In genomic region chr4:123183239-123184056, GRCm38 (mm10) we compare ENCODE assay signal across 9 mouse cellular contexts. TPM values are rescaled to one million over a fixed set of nuclear protein-coding genes. Genes with fewer than 3 reads are reported as not detected.
A peak's percentile ranks its signal among the peaks of the same experiment; 100 is the strongest.
DNase-seq lines count a peak whose midpoint lies in the region; ATAC-seq lines count a peak whose summit lies in the region.
"Had no signal": no experiment of that assay in that cellular context is flagged by ENCODE, and none has a peak within 500 bp of the region (broad histone marks: within the 10 kb centered on the region; RNA-seq: fewer than 3 reads in every experiment).

No protein-coding gene starts in this region.

- peak; percentile 69 for DNase-seq in CD4-positive helper T cell, adult 2 months (ENCODE audit: low read depth, low spot score)
- DNase-seq in c-Kit-positive CD71-positive TER-119-positive erythroid progenitor cells, embryonic 14.5 days (ENCODE audit: low spot score): peak; percentile 40
- DNase-seq in forebrain, embryonic 14.5 days (ENCODE audit: low spot score): peak; percentile 93
- peak; percentile 78 to 80 for DNase-seq in heart, postnatal 10 days
- DNase-seq in kidney, postnatal 25 days: peak; percentile 68 to 85
- peak; percentile 54 for DNase-seq in naive thymus-derived CD4-positive, alpha-beta T cell, adult 2 months (ENCODE audit: low read depth)
- peak; percentile 40 to 43 for DNase-seq in spleen, postnatal 36 days (ENCODE audit: low spot score in 2 of 2)

- intact Hi-C loops in heart, postnatal 10 days (cut with DNase I): no loop called here

- ATAC-seq in forebrain, embryonic 14.5 days: peak; percentile 93
- ATAC-seq in liver, embryonic 12.5 days: peak; percentile 83

- peak overlapping the region; percentile 74 for H3K4me2 ChIP-seq in forebrain, embryonic 14.5 days (ENCODE audit: low read length)
- H3K4me2 ChIP-seq in liver, embryonic 12.5 days: peak overlapping the region; percentile 61

- peak overlapping the region; percentile 46 for H3K4me3 ChIP-seq in forebrain, embryonic 14.5 days (ENCODE audit: low read depth, low read length)
- H3K4me3 ChIP-seq in liver, embryonic 12.5 days: peak overlapping the region; percentile 41

- H3K9me3 ChIP-seq in forebrain, embryonic 14.5 days (replicated peaks; ENCODE audit: control insufficient read depth, low read length): no peaks in the 10 kb centered on the region
- H3K9me3 ChIP-seq in liver, embryonic 12.5 days (replicated peaks): no peaks in the 10 kb centered on the region

- peak overlapping the region; percentile 64 for H3K9ac ChIP-seq in forebrain, embryonic 14.5 days (ENCODE audit: low read length)
- H3K9ac ChIP-seq in liver, embryonic 12.5 days: no peak overlapping the region

- H3K27ac ChIP-seq in forebrain, embryonic 14.5 days (ENCODE audit: low read depth, low read length): peak overlapping the region; percentile 39; the same call in 1 of the 2 replicates
- no peak overlapping the region for H3K27ac ChIP-seq in liver, embryonic 12.5 days

- H3K36me3 ChIP-seq in forebrain, embryonic 14.5 days (ENCODE audit: control insufficient read depth, insufficient read depth, low read length): no peaks in the 10 kb centered on the region
- no peaks in the 10 kb centered on the region for H3K36me3 ChIP-seq in liver, embryonic 12.5 days

- WGBS in forebrain, embryonic 14.5 days: 12% methylated on average over 44 of the region's 44 CpGs
- WGBS in liver, embryonic 12.5 days (ENCODE audit: insufficient replicate concordance): 10% methylated on average over 43 of the region's 44 CpGs

- peaks cover 11% of the 10 kb centered on the region; the same call in 1 of the 2 replicates for H3K4me1 ChIP-seq in forebrain, embryonic 14.5 days (ENCODE audit: control insufficient read depth, insufficient read depth, low read length)
- H3K4me1 ChIP-seq in liver, embryonic 12.5 days: peaks cover 7% of the 10 kb centered on the region

- peaks cover 22% of the 10 kb centered on the region for H3K27me3 ChIP-seq in forebrain, embryonic 14.5 days (replicated peaks; ENCODE audit: control insufficient read depth, insufficient read depth, low read length)
- peaks cover 98% of the 10 kb centered on the region for H3K27me3 ChIP-seq in liver, embryonic 12.5 days (replicated peaks)

RNA-seq across cellular contexts. Expression of gene Hpcal4, which starts 0.4 kb away (rescaled TPM):
- 19.9 and 34.7 TPM in 2 replicates for polyA plus RNA-seq in forebrain, embryonic 14.5 days (2014; fragmentation: Nextera tagmentation; extraction: Ambion mirVana)
- total RNA-seq in heart, postnatal 10 days (2021): under 1 TPM; 0.40 to 0.89 TPM
- polyA plus RNA-seq in liver, embryonic 12.5 days (2016; fragmentation: Nextera tagmentation; extraction: Ambion mirVana): 0.10 TPM in 1 of 2 replicates, not detected in the other
- polyA plus RNA-seq: C2C12 had no signal

RNA-seq across cellular contexts. Expression of gene Nt5c1a, which starts 17.9 kb away (rescaled TPM):
- polyA plus RNA-seq in forebrain, embryonic 14.5 days (2014; fragmentation: Nextera tagmentation; extraction: Ambion mirVana): not detected in 2 replicates
- 10 to 100 TPM; 33.4 to 35.0 TPM for total RNA-seq in heart, postnatal 10 days (2021)
- polyA plus RNA-seq in liver, embryonic 12.5 days (2016; fragmentation: Nextera tagmentation; extraction: Ambion mirVana): not detected in 2 replicates
- polyA plus RNA-seq: C2C12 had no signal

RNA-seq across cellular contexts. Expression of gene Ppie, which starts 43.7 kb away (rescaled TPM):
- polyA plus RNA-seq in forebrain, embryonic 14.5 days (2014; fragmentation: Nextera tagmentation; extraction: Ambion mirVana): 86.4 and 88.3 TPM in 2 replicates
- 10 to 100 TPM; 28.4 to 29.2 TPM for total RNA-seq in heart, postnatal 10 days (2021)
- polyA plus RNA-seq in liver, embryonic 12.5 days (2016; fragmentation: Nextera tagmentation; extraction: Ambion mirVana): 65.2 and 65.3 TPM in 2 replicates

RNA-seq across cellular contexts. Expression of gene Heyl, which starts 49.9 kb away (rescaled TPM):
- polyA plus RNA-seq in forebrain, embryonic 14.5 days (2014; fragmentation: Nextera tagmentation; extraction: Ambion mirVana): 5.4 and 6.7 TPM in 2 replicates
- 10 to 100 TPM; 31.6 to 34.3 TPM for total RNA-seq in heart, postnatal 10 days (2021)
- 0.83 and 1.2 TPM in 2 replicates for polyA plus RNA-seq in liver, embryonic 12.5 days (2016; fragmentation: Nextera tagmentation; extraction: Ambion mirVana)

Comparison
In these comparisons a context has a peak if more than half of its experiments do, and no peak if none do; other contexts are left out.
1. DNase-seq: peak in every context shown above with its lines; median percentile 93 in forebrain, embryonic 14.5 days; 79 in heart, postnatal 10 days; 76 in kidney, postnatal 25 days; 69 in CD4-positive helper T cell, adult 2 months; 54 in naive thymus-derived CD4-positive, alpha-beta T cell, adult 2 months; 42 in spleen, postnatal 36 days; 40 in c-Kit-positive CD71-positive TER-119-positive erythroid progenitor cells, embryonic 14.5 days.
2. RNA of gene Hpcal4, which starts 0.4 kb away (polyA plus RNA-seq): 19.9 to 34.7 TPM in forebrain, embryonic 14.5 days; 0.10 TPM in liver, embryonic 12.5 days; every median in the first group is over 10 times any median in the second.